Mouse (Mus musculus) intestine, embryonic 15.5 days (tissue): ENCODE results near the gene Cgrrf1. TPM values are rescaled to one million over a fixed set of nuclear protein-coding genes. Genes with fewer than 3 reads are reported as not detected.
A peak's percentile ranks its signal among the peaks of the same experiment; 100 is the strongest.

Experiments
- ATAC-seq: fragments of 200-750 bp; cut with Nextera tagmentation; 2 replicates; pipeline ENCODE4 v1.8.0; 2017; ENCODE audit warnings: moderate TSS enrichment, moderate library complexity
- H3K27ac ChIP-seq: fragments of 300-500 bp; sonication (generic); 2 replicates; pipeline ENCODE4 v1.5.1; 2015; ENCODE audit warnings: mild to moderate bottlenecking, inconsistent platforms
- H3K27me3 ChIP-seq: fragments of 300-500 bp; sonication (generic); replicated peaks from 2 replicates; pipeline ENCODE4 v1.6.1; 2015; ENCODE audit warnings: inconsistent platforms
- H3K36me3 ChIP-seq: fragments of 300-500 bp; sonication (generic); 2 replicates; pipeline ENCODE4 v1.6.1; 2015; ENCODE audit warnings: inconsistent platforms
- H3K4me1 ChIP-seq: fragments of 300-500 bp; sonication (generic); replicated peaks from 2 replicates; pipeline ENCODE4 v1.6.1; 2015; ENCODE audit warnings: inconsistent platforms
- H3K4me2 ChIP-seq: fragments of 300-500 bp; sonication (generic); replicated peaks from 2 replicates; pipeline ENCODE4 v1.6.1; 2015; ENCODE audit warnings: mild to moderate bottlenecking, inconsistent platforms
- H3K4me3 ChIP-seq: fragments of 300-500 bp; sonication (generic); replicated peaks from 2 replicates; pipeline ENCODE4 v1.5.1; 2015; ENCODE audit warnings: inconsistent platforms
- H3K9ac ChIP-seq: fragments of 300-500 bp; sonication (generic); 2 replicates; pipeline ENCODE4 v1.6.1; 2015; ENCODE audit warnings: inconsistent platforms
- H3K9me3 ChIP-seq: fragments of 300-500 bp; sonication (generic); 2 replicates; pipeline ENCODE4 v1.6.1; 2016; ENCODE audit warnings: inconsistent platforms
- WGBS: fragments of 180-500 bp; shearing (Covaris S2); methylation state at CpG from one replicate; pipeline ENCODE4 v1.1.7; 2015; 5-methylcytosine and 5-hydroxymethylcytosine counted together
- polyA plus RNA-seq: library from polyadenylated mRNA; unstranded; fragments of >200 nt; fragmentation: Nextera tagmentation; extraction: Ambion mirVana; gene quantifications from 2 replicates; pipeline ENCODE4 v1.2.1, GENCODE M21; 2015

Cgrrf1 gene
- polyA plus RNA-seq, 1 experiment from 2014 or later: 21.6 TPM

GRCm38 (mm10) chr14:46832354-46833272 lies 688 bp downstream of the Cgrrf1 start:
- peak; percentile 78 for ATAC-seq
- WGBS: 6% methylated on average over 40 of the region's 40 CpGs

GRCm38 (mm10) chr14:46839326-46839725 lies 7.4 kb downstream of the Cgrrf1 start:
- no peaks in the 10 kb centered on the region for H3K27me3 ChIP-seq
- H3K4me2 ChIP-seq: no peak overlapping the region
- peaks cover 3% of the 10 kb centered on the region; the same call in 1 of the 2 replicates for H3K36me3 ChIP-seq
- H3K9me3 ChIP-seq: no peaks in the 10 kb centered on the region
- no peaks in the 10 kb centered on the region for H3K4me1 ChIP-seq
- ATAC-seq: no peak
- no peak overlapping the region for H3K4me3 ChIP-seq
- no peak overlapping the region for H3K9ac ChIP-seq
- WGBS: 44% methylated on average over 4 of the region's 4 CpGs
- H3K27ac ChIP-seq: no peak overlapping the region

More at GRCm38 (mm10) chr14:46832354-46833272, 688 bp downstream of the Cgrrf1 start:
- Histone ChIP-seq H3K4me3 (peak overlapping the region; percentile 83), H3K36me3 (no peaks in the 10 kb centered on the region), H3K4me1 (no peaks in the 10 kb centered on the region), H3K9me3 (no peaks in the 10 kb centered on the region), H3K4me2 (peak overlapping the region; percentile 82), H3K27ac (0 out of 2 replicates have a peak overlapping the region, but pooled peaks have one; percentile 27), H3K9ac (peak overlapping the region; percentile 74), H3K27me3 (no peaks in the 10 kb centered on the region)

- 92% methylated on average over 11 of the region's 11 CpGs for WGBS
- Histone ChIP-seq H3K4me1 (no peaks in the 10 kb centered on the region), H3K27ac (no peak overlapping the region), H3K9ac (no peak overlapping the region), H3K9me3 (no peaks in the 10 kb centered on the region), H3K36me3 (peaks cover 3% of the 10 kb centered on the region; the same call in 1 of the 2 replicates), H3K4me2 (no peak overlapping the region), H3K27me3 (no peaks in the 10 kb centered on the region), H3K4me3 (no peak overlapping the region)
- no peak for ATAC-seq
Observed at GRCm38 (mm10) chr14:46845706-46846105, 13.8 kb downstream of the Cgrrf1 start.

- Histone ChIP-seq H3K27me3 (no peaks in the 10 kb centered on the region), H3K36me3 (no peaks in the 10 kb centered on the region), H3K9ac (no peak overlapping the region), H3K4me2 (no peak overlapping the region), H3K4me1 (no peaks in the 10 kb centered on the region), H3K27ac (no peak overlapping the region), H3K9me3 (no peaks in the 10 kb centered on the region), H3K4me3 (no peak overlapping the region)
- ATAC-seq: no peak
- 68% methylated on average over 4 of the region's 4 CpGs for WGBS
Observed at GRCm38 (mm10) chr14:46848063-46848590, 16.2 kb downstream of the Cgrrf1 start.

GRCm38 (mm10) chr14:46848736-46849135 lies 16.8 kb downstream of the Cgrrf1 start:
- no peak for ATAC-seq
- Histone ChIP-seq H3K27me3 (no peaks in the 10 kb centered on the region), H3K4me1 (no peaks in the 10 kb centered on the region), H3K9me3 (no peaks in the 10 kb centered on the region), H3K9ac (no peak overlapping the region), H3K4me3 (no peak overlapping the region), H3K27ac (no peak overlapping the region), H3K4me2 (no peak overlapping the region), H3K36me3 (no peaks in the 10 kb centered on the region)
- 80% methylated on average over 5 of the region's 5 CpGs for WGBS

GRCm38 (mm10) chr14:46849769-46850168 lies 17.8 kb downstream of the Cgrrf1 start:
- 95% methylated on average over 1 of the region's 1 CpGs for WGBS
- no peak overlapping the region for H3K9ac ChIP-seq
- H3K9me3 ChIP-seq: no peaks in the 10 kb centered on the region
- no peak overlapping the region for H3K4me3 ChIP-seq
- H3K27ac ChIP-seq: no peak overlapping the region
- H3K4me2 ChIP-seq: no peak overlapping the region
- no peaks in the 10 kb centered on the region for H3K27me3 ChIP-seq
- H3K4me1 ChIP-seq: no peaks in the 10 kb centered on the region
- H3K36me3 ChIP-seq: no peaks in the 10 kb centered on the region
- no peak for ATAC-seq

- ATAC-seq: no peak
- no peaks in the 10 kb centered on the region for H3K4me1 ChIP-seq
- H3K27me3 ChIP-seq: no peaks in the 10 kb centered on the region
- H3K27ac ChIP-seq: no peak overlapping the region
- H3K9ac ChIP-seq: no peak overlapping the region
- peaks cover 3% of the 10 kb centered on the region; the same call in 1 of the 2 replicates for H3K36me3 ChIP-seq
- no peaks in the 10 kb centered on the region for H3K9me3 ChIP-seq
- H3K4me2 ChIP-seq: no peak overlapping the region
- H3K4me3 ChIP-seq: no peak overlapping the region
- 80% methylated on average over 11 of the region's 11 CpGs for WGBS
Observed at GRCm38 (mm10) chr14:46853677-46854076, 21.8 kb downstream of the Cgrrf1 start.

GRCm38 (mm10) chr14:46862922-46863321 lies 31.0 kb downstream of the Cgrrf1 start:
- no peaks in the 10 kb centered on the region for H3K36me3 ChIP-seq
- H3K27ac ChIP-seq: no peak overlapping the region
- no peak overlapping the region for H3K4me3 ChIP-seq
- H3K27me3 ChIP-seq: no peaks in the 10 kb centered on the region
- no peaks in the 10 kb centered on the region for H3K4me1 ChIP-seq
- 92% methylated on average over 5 of the region's 5 CpGs for WGBS
- H3K9ac ChIP-seq: no peak overlapping the region
- ATAC-seq: no peak
- no peaks in the 10 kb centered on the region for H3K9me3 ChIP-seq
- no peak overlapping the region for H3K4me2 ChIP-seq

- no peaks in the 10 kb centered on the region for H3K9me3 ChIP-seq
- peak overlapping the region; percentile 99; the same call in 1 of the 2 replicates for H3K4me2 ChIP-seq
Observed at GRCm38 (mm10) chr14:46880935-46881334, 49.0 kb downstream of the Cgrrf1 start.

GRCm38 (mm10) chr14:46881581-46882430 lies 49.9 kb downstream of the Cgrrf1 start:
- WGBS: 7% methylated on average over 40 of the region's 40 CpGs
- H3K4me2 ChIP-seq: peak overlapping the region; percentile 99
- peak overlapping the region; percentile 94 for H3K27ac ChIP-seq
- peaks cover 18% of the 10 kb centered on the region for H3K4me1 ChIP-seq
- H3K9me3 ChIP-seq: no peaks in the 10 kb centered on the region
- no peaks in the 10 kb centered on the region for H3K36me3 ChIP-seq
- peak overlapping the region; percentile 74 for H3K9ac ChIP-seq
- H3K4me3 ChIP-seq: peak overlapping the region; percentile 64
- no peak; the same call in none of the 2 replicates for ATAC-seq
- no peaks in the 10 kb centered on the region for H3K27me3 ChIP-seq

More at GRCm38 (mm10) chr14:46880935-46881334, 49.0 kb downstream of the Cgrrf1 start:
- Histone ChIP-seq H3K27me3 (no peaks in the 10 kb centered on the region), H3K4me3 (no peak overlapping the region), H3K36me3 (no peaks in the 10 kb centered on the region), H3K9ac (no peak overlapping the region), H3K4me1 (peaks cover 15% of the 10 kb centered on the region), H3K27ac (no peak overlapping the region)
- WGBS: 9% methylated on average over 10 of the region's 10 CpGs
- ATAC-seq: no peak

- peak; percentile 80 for ATAC-seq
- H3K36me3 ChIP-seq: no peaks in the 10 kb centered on the region
- 1% methylated on average over 40 of the region's 54 CpGs for WGBS
- peaks cover 18% of the 10 kb centered on the region for H3K4me1 ChIP-seq
- peak within 1 kb of the TSS; percentile 74 for H3K9ac ChIP-seq
- no peaks in the 10 kb centered on the region for H3K9me3 ChIP-seq
- peak within 1 kb of the TSS; percentile 99 for H3K4me2 ChIP-seq
- peak within 1 kb of the TSS; percentile 64 for H3K4me3 ChIP-seq
- no peaks in the 10 kb centered on the region for H3K27me3 ChIP-seq
- peak within 1 kb of the TSS; percentile 94 for H3K27ac ChIP-seq
Observed at GRCm38 (mm10) chr14:46882431-46883067, 50.6 kb downstream of the Cgrrf1 start, which contains the start of gene Samd4. TSS of gene Samd4 (plus strand) at chr14:46882854.
